Mouse (Mus musculus) stomach, postnatal 0 days (tissue): ENCODE data around the gene Bclaf1.

ENCODE experiments used
- CTCF ChIP-seq: IDR thresholded peaks from 2 replicates; pipeline ENCODE4 v1.5.1; 2016; ENCODE audit warnings: antibody characterized with exemption, low read depth, mild to moderate bottlenecking, moderate library complexity
- EP300 ChIP-seq: optimal IDR thresholded peaks from 2 replicates; pipeline ENCODE3; 2016; ENCODE audit warnings: antibody characterized with exemption

DNA sequence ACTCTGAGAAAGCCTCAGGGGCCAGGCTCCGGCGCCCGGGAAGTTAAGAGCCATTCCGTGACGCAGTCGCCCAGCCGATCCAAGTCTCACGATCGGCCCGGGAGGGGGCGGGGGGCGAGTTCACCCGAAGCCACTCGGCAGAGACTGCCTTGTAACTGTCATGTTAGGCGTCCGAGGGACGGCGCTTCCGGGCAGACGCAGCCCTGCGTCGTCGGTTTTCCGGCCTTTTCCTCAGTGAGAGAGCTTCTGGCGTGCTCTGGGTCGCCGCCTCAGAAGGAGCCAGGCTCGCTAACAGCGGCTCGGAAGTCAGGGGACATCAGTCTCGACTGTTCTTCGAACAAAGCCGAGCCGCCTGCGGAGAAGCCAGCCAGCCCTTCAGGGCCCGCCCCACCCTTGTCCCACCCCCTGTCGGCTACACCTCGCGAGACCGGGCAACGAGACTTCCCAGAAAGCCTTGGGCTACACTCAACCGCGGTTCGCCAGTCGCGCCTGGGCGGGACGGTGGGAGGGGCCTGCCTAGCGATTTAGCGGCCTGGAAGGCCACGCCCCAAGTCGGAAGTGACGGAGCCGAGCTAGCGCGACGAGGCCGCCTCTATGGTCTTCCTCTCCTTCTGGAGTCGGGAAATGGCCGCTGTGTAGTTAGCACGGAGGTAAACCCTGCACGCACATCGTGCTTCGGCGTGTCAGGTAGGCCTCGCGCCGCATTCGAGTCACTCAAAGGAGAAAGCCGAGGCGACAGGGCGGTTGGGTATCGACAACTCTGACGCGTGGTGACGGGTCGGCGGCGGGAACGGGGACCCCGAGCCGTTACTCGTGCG is at the start of gene Bclaf1:
- TF ChIP-seq CTCF (no peak), EP300 (peak; percentile 96)
